Mouse (Mus musculus): Measurements from ENCODE around the gene Cish. TPM values are rescaled to one million over a fixed set of nuclear protein-coding genes. Genes with fewer than 3 reads are reported as not detected.

Gene Cish
- total RNA-seq (2021), result 8.1 and 14.9 TPM in 2 replicates
- long read RNA-seq, transcript Cish-201 (3 exons, 2,850 nt), result major isoform, 17 of 35 reads
- long read RNA-seq, partial matches to known transcripts, result 5 of 35 reads
- long read RNA-seq, other reads (novel, unspliced or antisense), result 13 of 35 reads

DNA sequence AAGGTAGTCTGAATTCAATTTTAAA is at the start of gene Cish:
TSS of gene Cish (plus strand) at position 11 of the 25 bp plus-strand sequence.
- DNase-seq, result no peak

DNA sequence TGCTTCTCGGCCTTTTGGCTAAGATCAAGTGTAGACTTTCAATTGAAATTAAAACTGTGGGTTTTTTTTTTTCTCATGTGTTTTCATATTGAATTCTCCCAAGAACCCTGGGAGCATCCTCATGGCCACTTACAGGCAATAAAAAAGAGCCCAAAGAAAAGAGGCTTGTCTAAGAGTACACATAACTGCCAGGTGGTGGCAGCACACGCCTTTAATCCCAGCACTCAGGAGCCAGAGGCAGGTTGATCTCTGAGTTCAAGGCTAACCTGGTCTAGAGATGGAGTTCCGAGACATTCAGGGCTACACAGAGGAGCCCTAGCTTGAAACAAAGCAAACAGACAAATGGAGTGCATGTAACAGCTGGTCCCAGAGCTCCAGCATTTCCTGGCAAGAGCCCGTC is 49.7 kb upstream of the Cish start:
- DNase-seq, result no peak

DNA sequence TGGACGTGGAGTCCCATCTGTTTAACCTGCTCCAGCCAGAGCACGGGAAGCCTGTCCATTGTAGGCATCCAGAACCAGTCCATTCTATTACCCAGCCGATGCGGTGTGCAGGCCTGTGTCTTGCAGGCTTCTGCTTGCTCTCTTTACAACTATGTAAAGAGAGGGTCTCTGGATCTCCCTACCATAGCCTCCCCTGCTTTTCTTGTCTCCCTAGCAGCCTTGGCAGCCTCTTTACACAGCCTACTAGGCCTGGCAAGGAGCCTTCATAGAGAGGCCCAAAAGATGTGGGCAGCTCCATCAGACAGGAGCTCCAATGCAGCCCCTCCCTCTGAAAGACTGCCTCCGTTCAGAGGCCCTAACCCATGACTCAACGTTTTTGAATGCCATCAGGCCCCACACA is 46.7 kb upstream of the Cish start:
- DNase-seq, result no peak

DNA sequence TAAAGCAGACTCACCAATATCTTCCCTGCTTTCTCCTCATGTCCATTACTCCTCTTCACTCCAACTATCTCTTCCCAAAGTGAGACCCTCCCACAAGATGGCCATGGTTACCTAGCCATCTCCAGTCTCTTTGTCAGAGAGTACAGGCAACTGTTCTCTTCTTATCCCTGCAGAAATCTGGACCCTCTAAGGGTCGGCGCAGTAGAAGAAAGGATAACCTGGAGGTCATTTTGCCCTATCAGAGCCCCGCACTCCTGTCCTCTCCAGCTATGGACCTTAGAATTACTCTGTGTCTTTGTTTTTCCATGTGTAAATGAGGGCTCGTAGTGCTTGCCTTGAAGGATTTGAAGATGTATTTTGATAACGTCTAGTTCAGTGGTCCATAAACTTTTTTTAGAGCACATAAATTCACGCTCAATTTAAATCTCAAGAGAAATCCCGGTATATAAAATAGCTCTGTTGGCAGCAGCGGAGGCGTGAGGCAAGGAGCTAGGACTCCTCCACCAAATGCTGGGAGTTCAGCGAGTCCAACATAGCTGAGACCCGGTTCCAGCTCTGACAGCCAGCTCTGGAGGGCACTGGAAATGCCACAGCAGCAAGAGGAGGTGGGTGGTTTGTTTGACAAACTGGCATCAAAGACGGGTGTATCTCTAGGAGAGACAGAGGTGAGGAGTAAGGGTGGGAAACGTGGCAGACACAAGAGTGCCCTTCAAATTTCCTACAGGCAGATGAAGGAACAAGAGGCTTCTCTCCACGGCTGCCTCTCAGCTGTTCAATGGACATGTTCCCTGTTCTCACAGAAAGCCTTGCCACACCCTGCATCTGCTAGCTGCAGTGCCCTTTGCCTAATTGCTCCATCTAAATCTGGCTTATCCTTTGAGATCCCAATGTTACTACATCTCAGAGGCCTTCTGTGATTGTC is 45.1 kb upstream of the Cish start:
- DNase-seq, result no peak

DNA sequence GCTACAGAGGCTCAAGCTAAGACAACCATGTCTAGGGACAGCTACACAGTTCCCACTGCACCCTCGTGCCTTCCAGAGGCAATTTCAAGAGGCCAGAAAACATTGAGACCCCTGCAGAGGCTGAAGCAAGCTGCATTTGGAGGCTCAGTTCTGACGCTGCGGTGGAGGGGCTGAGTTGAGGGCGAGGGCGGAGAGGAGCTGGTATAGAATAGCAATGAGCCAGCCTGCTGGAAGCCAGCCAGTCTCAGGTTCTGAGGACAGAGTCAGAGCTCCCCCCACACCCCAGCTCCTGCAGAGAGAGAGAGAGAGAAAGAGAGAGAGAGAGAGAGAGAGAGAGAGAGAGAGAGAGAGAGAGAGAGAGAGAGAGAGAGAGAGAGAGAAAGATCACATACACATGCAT is 43.7 kb upstream of the Cish start:
- no peak for DNase-seq

DNA sequence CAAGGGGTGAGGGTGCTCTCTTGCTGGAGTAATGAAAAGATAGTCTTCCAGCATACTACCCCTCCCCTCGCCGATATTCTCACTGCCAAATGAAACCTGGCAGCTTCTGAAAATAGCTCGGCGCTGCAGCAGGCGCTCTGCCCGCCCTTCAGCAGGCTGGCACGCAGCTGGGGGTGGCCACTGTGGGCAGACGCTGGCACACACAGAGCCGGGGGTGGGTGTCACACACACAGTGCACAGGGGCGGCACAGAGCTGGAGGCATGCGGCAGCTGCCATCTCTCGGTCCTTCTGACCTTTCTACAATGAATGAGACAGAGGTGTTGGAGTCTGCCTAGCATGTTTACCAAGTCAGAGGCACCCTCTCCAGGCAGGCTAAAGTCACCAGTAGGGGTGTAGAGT is 41.4 kb upstream of the Cish start:
- DNase-seq, result peak; percentile 46

DNA sequence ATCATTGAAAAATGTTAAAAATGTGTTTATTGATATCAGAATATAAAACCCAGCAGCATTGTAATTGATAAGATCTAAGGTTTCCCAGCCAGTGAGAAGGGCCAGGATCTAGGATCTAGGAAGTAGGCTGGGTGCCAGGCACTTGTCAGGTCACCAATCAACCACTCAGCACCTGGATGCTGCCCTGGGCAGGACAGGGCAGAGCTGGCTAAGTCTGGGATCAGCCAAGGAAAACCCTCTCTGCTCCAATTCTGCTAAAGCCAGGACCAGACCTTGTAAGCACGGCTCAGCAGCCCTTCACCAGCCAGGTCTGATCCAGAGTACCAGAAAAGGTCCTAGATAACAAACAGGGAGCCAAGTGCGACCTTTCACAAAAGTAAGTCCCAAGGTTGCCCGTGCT is 40.9 kb upstream of the Cish start:
- no peak for DNase-seq

DNA sequence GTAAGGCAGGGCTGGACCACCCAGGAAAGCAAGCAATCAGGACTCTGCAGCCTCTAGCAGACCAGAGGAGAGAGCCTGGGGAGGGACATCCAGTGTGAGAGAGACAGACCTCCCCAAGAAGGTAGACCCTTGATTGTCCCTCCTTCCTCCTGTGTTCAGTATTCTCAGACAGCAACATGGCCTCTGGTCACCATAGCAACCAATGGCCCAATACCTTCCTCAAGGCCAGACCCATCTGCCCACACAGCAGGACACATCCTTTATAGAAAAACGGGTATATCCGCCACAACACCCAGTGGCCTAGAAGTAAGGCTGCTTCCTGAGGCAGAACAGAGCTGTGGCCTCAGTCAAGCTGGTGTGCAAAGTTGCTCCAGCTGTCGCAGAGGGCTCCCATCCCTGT is 40.2 kb upstream of the Cish start:
- no peak for DNase-seq

DNA sequence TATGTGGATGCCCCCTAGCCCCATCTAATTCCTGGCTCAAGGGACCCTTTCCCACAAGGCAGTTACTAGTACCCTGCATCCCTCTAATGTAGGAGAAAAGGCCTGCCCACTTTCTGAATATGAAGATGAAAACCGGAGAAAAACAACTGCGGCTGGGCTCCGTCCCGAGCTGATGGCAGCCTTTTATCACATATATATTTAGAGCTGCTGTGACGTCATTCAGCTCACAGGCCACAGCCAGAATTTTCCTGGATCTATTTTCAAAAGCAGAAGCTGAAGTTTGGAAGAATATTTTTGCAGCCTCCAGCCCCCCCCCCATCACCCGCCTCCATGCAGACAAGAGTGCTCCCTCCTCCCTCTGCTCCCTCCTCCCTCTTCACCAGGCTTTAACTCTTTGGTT is 36.3 kb upstream of the Cish start:
- no peak for DNase-seq

DNA sequence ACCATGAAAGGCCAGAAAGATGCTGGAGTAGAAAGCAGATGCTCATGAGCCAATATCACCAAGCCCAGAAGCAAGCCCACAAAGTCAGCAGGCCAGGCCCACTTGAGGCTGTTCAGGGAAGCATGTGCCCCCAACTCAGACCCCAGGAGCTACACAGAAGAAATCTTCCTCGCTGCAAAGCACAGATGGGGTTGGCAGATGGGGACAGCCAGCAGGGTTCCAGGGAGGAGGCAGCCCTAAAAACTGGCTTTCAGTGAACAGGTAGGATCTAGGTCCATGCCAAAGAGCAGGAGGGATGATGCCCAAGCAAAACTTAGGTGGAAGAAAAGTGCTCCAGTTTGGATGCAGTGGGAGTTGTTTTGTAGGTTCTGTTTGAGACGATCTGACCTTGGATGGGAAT is 35.4 kb upstream of the Cish start:
- DNase-seq, result no peak

DNA sequence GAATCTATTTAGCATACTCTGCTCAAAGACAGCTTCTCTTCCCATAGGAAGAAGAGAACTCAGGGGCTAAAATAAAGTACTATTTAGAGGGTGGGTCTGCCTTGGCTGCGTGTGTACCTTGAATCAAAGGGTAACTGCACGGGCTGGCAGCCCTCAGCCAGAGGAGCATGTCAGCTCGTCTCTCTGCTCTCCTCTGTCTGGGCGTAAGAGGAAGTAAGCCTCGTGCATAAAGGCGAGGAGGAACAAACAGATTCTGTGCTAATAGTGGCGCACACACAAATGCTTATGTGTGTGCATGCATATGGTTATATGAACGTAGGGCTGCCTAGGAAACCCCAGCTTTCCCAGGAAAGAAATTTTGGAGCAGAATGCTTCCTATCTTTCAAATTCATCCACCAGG is 35.0 kb upstream of the Cish start:
- no peak for DNase-seq

DNA sequence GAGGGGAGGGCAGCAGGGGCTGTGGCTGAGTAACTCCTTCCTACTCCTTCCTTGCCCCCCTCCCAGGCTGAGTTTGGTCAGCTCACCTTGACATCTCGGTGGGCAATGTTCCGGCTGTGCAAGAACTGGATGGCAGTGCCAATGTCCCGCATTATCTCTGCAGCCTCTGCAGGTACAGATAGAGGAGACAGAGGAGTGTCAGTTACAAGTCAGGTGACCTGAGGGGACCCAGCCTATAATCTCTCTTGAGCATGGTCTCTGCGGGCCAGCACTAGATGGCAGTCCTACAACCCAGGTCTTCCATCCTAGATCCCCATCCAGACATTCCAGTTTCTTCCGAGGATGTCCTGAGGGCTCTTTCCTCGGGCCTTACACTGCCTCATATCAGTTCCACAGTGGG is 34.0 kb upstream of the Cish start:
- DNase-seq, result no peak

DNA sequence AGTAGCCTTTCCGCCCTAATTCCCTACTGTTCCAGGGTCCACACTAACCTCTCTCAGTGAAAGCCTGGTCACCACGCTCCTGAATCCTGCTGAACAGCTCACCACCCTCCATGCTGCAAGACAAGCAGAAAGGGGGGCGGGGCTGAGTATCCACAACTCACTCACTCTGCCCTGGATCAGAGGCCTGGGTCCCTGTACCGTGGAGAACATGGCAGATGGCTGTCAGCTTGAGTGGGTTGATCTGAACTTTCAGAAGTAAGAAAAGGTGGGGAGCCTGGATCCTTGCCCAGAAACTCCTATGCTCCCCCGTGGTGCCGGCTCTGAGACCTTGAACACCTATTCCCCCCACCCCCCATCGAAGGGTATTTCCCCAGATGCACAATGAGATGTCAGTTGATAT is 33.5 kb upstream of the Cish start:
- no peak for DNase-seq

DNA sequence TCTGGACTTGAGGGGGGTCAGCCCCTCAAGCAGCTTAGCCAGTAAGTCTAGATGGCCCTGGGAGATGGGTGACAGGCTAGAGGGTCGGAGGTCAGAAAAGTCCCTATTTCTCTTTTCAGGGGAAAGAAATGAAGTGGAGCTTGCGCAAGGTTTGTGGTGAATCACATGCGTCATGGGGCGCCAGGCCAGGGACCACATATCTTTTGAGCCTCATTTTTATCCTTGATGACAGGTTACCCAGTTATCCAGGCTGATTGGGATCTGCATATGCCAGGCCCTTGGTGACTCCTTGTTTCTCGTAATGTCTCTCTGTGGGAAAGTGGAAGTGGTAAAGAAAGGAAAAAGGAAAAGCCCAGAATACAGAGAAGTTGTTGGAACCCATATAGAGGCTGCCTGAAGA is 31.9 kb upstream of the Cish start:
- peak; percentile 76 for DNase-seq

DNA sequence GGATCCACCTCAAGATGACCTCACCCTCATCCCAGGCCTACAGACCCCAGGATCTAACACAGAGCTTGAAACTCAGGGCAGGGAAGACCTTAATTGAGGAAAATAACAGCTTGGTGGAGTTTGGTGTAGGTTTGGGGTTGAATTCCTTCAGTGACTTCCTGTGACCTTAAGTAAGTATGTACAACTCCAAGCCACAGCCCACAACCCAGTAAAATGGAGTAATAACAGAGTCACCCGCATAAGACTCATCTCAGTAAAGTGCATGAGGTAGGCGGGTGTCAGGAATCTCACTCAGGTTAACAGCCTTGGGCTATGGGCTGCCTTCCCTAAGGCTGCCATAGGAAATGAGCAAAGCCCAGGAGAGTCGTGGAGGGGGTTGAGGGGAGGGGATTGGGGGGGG is 31.1 kb upstream of the Cish start:
- no peak for DNase-seq

DNA sequence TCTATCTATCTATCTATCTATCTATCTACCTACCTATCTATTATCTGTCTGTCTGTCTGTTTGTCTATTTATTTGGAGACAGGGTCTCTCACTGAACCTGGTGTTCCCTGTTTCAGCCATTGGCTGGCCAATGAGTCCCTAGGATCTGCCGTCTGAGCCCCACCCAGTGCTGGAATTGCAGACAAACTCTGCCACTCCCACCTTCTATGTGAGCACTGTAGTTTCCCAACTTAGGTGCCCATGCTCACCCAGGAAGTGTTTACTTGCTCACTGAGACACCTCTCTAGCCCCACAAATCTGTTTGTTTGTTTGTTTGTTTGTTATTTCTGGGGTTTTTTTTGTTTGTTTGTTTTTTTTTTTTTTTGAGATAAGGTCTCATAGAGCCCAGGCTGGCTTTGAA is 28.8 kb upstream of the Cish start:
- no peak for DNase-seq

DNA sequence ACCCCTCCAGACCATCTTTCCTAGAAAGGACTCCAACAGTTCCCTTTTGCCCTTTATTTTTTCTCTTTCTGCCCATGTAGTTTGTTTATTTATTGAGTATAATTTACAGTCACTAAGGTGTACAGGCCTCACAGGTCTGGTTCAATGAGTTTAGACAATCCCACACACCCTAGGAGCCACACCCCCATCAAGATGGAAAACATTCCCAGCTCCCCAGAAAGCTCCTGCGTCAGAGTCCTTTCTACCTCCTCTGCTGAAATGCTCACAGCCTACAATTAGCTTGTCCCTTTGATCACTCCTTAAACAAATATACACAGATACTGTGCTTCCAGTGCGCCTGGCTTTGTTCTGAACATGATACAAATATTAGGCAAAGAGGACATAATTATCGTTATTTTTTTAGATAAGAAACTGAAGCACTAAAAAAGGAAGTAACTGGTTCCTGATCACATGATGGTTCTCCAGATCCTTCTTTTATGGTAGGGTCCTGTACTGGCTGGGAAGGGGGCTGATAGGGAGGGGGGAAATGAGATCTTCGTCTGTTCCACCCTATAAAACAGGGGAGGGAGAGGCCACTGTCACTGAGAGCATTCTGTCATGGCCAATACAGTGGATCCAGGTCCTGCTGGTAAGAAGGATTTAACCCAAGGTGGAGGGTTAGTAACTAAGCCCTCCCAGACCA is 28.0 kb upstream of the Cish start:
- DNase-seq, result no peak

DNA sequence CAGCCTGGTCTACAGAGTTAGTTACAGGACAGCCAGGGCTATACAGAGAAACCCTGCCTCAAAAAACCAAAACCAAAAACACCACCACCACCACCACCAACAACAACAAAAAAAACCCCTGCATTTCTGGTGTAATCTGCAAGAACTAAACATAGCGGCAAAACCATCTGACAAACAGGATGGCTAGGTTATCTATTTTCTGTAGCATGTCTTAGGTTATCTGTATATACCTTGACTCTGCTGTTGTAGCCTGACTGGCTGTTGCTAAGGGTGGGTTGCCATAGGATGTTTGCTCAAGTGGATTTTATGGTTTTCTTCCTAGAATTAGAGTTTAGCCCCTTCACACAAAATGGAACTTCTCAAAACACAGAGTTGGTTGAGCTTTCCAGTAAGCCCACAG is 26.1 kb upstream of the Cish start:
- no peak for DNase-seq

DNA sequence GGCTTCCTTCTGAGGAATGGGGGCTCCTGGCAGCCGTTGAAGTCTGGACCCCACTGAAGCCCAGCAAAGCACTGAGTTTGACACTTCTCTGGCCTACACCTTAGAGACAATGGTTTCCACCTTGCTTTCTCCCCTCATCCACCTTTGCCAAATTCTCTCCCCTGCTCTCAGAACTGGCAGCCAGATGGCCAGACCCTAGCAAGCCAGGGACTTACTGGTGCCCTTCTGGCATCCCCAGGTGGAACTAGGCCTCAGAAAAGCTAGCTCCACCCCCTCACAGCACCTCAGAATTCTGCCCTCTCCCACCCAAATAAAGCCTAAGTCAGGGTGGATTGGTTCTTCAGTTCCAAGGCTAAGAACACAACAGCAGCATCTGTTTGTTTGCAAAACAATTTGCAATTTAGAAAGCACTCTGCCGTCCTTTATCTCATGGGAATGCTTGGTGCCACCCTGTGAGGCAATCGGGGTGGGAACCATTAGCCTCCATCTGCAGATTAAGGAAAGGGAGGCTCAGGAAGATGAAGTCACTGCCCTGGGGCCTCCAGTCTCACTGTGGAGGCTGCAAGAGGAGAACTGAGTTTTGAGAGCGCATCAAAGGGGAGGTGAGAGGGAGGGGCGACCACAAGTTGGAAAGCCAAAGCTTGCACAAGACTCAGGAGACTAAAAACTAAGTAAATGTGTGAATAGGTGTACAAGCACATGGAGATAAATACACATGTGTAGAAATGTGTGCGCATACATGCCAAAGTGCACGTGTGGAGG is 24.5 kb upstream of the Cish start:
- DNase-seq, result no peak

DNA sequence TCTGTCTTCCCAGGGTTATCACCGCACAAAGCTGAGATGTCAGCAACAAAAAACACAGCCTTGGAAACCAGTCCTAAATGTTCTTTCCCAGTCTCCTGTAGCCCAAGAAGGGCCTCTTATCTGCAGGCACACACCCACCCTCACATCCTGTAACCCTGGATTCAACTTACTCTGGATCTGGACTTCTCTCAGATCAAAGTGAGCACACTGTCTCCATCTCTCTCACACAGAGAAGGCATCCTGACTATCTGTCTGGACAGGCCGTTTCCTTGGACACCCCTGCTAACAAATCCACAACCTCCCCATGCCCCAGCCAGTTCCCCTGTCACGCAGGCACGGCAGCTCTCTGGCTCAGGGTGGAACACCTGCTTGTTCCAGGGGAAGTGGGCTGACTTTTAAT is 23.5 kb upstream of the Cish start:
- DNase-seq, result no peak

DNA sequence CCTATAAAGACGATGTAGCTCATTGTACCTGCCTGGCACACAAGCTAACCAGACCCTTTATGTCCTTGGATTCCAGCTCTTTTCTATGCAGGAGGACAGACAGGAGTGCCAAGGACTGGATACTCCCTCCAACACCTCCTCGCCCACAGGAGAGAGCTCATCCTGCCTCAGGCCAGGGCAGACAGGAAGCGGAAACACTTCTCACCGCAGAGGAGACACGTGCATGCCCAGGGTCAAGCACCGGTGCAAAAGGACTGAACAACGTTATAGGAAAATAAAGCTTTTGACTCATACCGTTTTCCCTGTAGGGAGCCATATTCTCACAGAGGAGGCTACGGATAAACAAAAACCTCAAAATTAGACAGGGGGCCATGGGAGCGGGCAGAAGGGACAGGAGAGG is 22.6 kb upstream of the Cish start:
- no peak for DNase-seq

DNA sequence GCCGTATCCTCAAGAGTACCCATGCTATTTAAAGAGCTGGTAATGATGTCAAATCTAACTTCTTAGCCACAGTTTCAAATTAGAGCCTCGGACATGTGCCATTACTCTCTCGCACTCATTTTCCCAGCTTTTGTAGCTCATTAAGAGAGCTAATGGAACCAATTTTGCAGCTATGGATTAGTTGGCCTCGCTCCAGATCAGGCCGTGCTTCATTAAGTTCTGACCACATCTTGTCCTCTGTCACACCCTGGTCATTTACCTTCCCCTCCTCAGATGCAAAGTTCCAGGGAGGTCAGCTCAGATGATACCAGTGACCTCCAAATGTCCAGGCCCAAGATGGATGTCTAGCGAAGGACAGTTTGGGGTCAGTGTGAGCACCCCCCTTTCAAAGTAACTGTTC is 21.1 kb upstream of the Cish start:
- DNase-seq, result no peak

DNA sequence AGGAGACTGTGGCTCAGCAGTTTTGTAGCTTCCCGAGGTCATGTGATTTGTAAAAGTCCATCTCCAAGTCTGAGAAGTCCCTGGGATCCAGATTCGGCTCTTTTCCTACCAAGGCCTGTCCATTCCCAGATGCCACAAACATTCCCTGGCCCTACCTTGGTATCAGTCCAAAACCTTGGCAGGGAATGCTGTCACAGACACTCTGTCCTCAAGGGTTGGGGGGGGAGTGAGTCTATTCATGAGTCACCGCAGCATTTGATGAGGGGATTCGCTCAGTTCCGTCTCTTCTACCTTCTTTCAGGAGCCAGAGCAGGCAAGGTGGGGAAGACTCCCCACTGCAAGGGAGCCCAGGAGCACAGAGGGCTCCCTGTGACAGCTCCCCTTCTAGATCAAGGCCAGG is 20.1 kb upstream of the Cish start:
- peak; percentile 49 for DNase-seq

DNA sequence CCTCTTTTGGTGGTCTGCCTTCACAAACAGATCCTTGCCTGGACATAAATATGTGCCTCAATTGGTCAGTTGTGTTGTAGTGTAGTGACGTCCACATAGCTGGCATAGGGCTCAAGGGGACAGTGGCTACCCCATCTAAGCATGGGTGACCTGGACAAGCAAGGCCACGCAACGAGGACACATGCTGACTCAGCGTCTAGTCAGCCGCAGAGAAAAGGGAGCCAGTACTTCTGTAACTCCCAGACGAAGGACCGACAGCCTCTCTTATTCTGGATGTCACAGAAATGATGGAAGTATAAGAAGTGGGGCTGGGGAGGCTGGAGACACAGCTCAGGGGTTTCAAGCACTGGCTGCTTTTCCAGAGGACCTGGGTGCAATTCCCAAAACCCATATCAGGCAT is 18.2 kb upstream of the Cish start:
- peak; percentile 65 for DNase-seq

Measured in adrenal gland, postnatal 25 days (tissue).